Mouse (Mus musculus) ES-E14 (cell line): ENCODE measurements around the gene Colq.

Experiments used
- CHD2 ChIP-seq: IDR thresholded peaks from 2 replicates; pipeline ENCODE4 v1.6.1; 2014; ENCODE audit warnings: mild to moderate bottlenecking, low read depth, low read length, inconsistent platforms
- HCFC1 ChIP-seq: IDR thresholded peaks from 2 replicates; pipeline ENCODE4 v1.6.1; 2012; ENCODE audit warnings: low read length, inconsistent platforms, borderline replicate concordance; ENCODE audit not compliant: insufficient read depth
- MAFK ChIP-seq: IDR thresholded peaks from 2 replicates; pipeline ENCODE4 v1.6.1; 2014; ENCODE audit warnings: mild to moderate bottlenecking, low read depth, low read length, inconsistent platforms; ENCODE audit not compliant: insufficient read depth
- ZC3H11A ChIP-seq: IDR thresholded peaks from 2 replicates; pipeline ENCODE4 v1.6.1; 2012; ENCODE audit warnings: low read depth, mild to moderate bottlenecking, inconsistent platforms, low read length, borderline replicate concordance
- ZNF384 ChIP-seq: IDR thresholded peaks from 2 replicates; pipeline ENCODE4 v1.6.1; 2012; ENCODE audit warnings: low read depth, low read length, inconsistent platforms

DNA sequence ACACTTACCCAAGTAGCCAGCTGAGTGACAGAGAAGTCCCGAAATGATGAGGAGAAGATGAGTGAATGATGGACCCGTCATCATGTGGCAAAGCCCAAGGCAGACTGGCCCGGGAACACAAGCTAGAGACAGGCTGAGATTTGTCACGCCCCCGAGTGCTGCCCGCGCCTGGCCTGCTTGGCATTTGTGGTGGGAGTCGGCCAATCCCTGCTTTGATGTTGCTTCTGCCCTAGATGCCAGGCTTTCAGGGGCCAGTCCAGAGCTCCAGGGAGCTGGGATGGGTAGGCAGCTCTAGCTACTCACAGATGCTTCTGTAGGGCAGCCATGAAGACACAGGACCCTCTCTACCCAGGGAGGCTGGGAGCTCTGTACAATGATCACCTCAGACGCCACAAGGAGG is 33.4 kb downstream of the Colq start:
- TF ChIP-seq ZC3H11A (no peak), MAFK (no peak), HCFC1 (no peak), CHD2 (no peak), ZNF384 (no peak)
